Mouse (Mus musculus) testis, adult 2 months (tissue): Measurements from ENCODE around the gene 3110082I17Rik.

Experiments used
- CTCF ChIP-seq: fragments of 200-500 bp; IDR thresholded peaks from 2 replicates; pipeline ENCODE4 v1.5.1; 2012; ENCODE audit warnings: low read depth, mild to moderate bottlenecking, inconsistent platforms, low read length, moderate library complexity; ENCODE audit not compliant: control insufficient read depth, insufficient read depth, insufficient replicate concordance
- POLR2A ChIP-seq: fragments of 200-500 bp; IDR thresholded peaks from 2 replicates; pipeline ENCODE4 v1.6.1; 2012; ENCODE audit warnings: low read depth, mild to moderate bottlenecking, inconsistent platforms, low read length, moderate library complexity; ENCODE audit not compliant: control insufficient read depth

- TF ChIP-seq CTCF (no peak), POLR2A (no peak)
These were observed 110.6 kb downstream of the 3110082I17Rik start for GRCm38 (mm10) chr5:139349713-139350112.
